7 mouse cellular contexts compared by ENCODE assay signal in genomic region chr2:27540515-27540836, GRCm38 (mm10). TPM values are rescaled to one million over a fixed set of nuclear protein-coding genes. Genes with fewer than 3 reads are reported as not detected.
DNase-seq lines count a peak whose midpoint lies in the region; ATAC-seq and TF ChIP-seq lines count a peak whose summit lies in the region.

No protein-coding gene starts in this region.

- no peaks in the 10 kb centered on the region for H3K27me3 ChIP-seq in spleen, adult 2 months (ENCODE audit: control insufficient read depth, insufficient read depth, low read length)
- no peaks in the 10 kb centered on the region for H3K27me3 ChIP-seq in forebrain, embryonic 12.5 days
- H3K27me3 ChIP-seq in liver, embryonic 12.5 days (replicated peaks) = no peaks in the 10 kb centered on the region
- H3K27me3 ChIP-seq in stomach, postnatal 0 days (ENCODE audit: control insufficient read depth, insufficient read depth, low read length) = no peaks in the 10 kb centered on the region

- TF ChIP-seq EP300 in stomach, postnatal 0 days (optimal IDR thresholded peaks at IDR 0.05) = no peak

- H3K4me1 ChIP-seq in spleen, adult 2 months (ENCODE audit: control insufficient read depth, insufficient read depth, insufficient read length) = peaks cover 3% of the 10 kb centered on the region; the same call in 1 of the 2 replicates
- peaks cover 20% of the 10 kb centered on the region for H3K4me1 ChIP-seq in forebrain, embryonic 12.5 days
- H3K4me1 ChIP-seq in liver, embryonic 12.5 days = peaks cover 22% of the 10 kb centered on the region
- H3K4me1 ChIP-seq in stomach, postnatal 0 days (replicated peaks; ENCODE audit: control insufficient read depth, insufficient read depth) = peaks cover 6% of the 10 kb centered on the region; the same call in 1 of the 2 replicates

- no peak for TF ChIP-seq POLR2A in spleen, adult 2 months (IDR thresholded peaks at IDR 0.05; ENCODE audit: low read depth, low read length)

- 18% methylated on average over 10 of the region's 10 CpGs for WGBS in spleen, adult 2 months
- WGBS in forebrain, embryonic 12.5 days = 32% methylated on average over 10 of the region's 10 CpGs
- 19% methylated on average over 10 of the region's 10 CpGs for WGBS in liver, embryonic 12.5 days (ENCODE audit: insufficient replicate concordance)
- WGBS in stomach, postnatal 0 days = 12% methylated on average over 10 of the region's 10 CpGs

- H3K4me2 ChIP-seq in forebrain, embryonic 12.5 days = peak overlapping the region; percentile 55
- peak overlapping the region; percentile 85 for H3K4me2 ChIP-seq in liver, embryonic 12.5 days
- H3K4me2 ChIP-seq in stomach, postnatal 0 days (replicated peaks; ENCODE audit: low read depth) = peak overlapping the region; percentile 62

- peak overlapping the region; percentile 73; the same call in 1 of the 2 replicates for H3K4me3 ChIP-seq in spleen, adult 2 months (ENCODE audit: extremely low read depth, insufficient read depth, insufficient read length)
- H3K4me3 ChIP-seq in forebrain, embryonic 12.5 days (replicated peaks) = peak overlapping the region; percentile 38
- peak overlapping the region; percentile 56 for H3K4me3 ChIP-seq in liver, embryonic 12.5 days
- H3K4me3 ChIP-seq in stomach, postnatal 0 days (ENCODE audit: low read depth, low read length) = peak overlapping the region; percentile 41

- peak overlapping the region; percentile 46 for H3K9ac ChIP-seq in forebrain, embryonic 12.5 days
- peak overlapping the region; percentile 67 for H3K9ac ChIP-seq in liver, embryonic 12.5 days
- peak overlapping the region; percentile 61 for H3K9ac ChIP-seq in stomach, postnatal 0 days (ENCODE audit: low read length)

- peak; percentile 34 for ATAC-seq in forebrain, embryonic 12.5 days (ENCODE audit: low FRiP score)
- ATAC-seq in liver, embryonic 12.5 days = peak; percentile 10; the same call in 1 of the 2 replicates
- ATAC-seq in stomach, postnatal 0 days (ENCODE audit: low FRiP score, low TSS enrichment) = peak; percentile 27

- H3K27ac ChIP-seq in spleen, adult 2 months (ENCODE audit: insufficient read depth, low read length) = peak overlapping the region; percentile 95
- H3K27ac ChIP-seq in forebrain, embryonic 12.5 days = peak overlapping the region; percentile 89
- peak overlapping the region; percentile 91 for H3K27ac ChIP-seq in liver, embryonic 12.5 days
- H3K27ac ChIP-seq in stomach, postnatal 0 days (replicated peaks) = peak overlapping the region; percentile 80

- peaks cover 4% of the 10 kb centered on the region for H3K36me3 ChIP-seq in spleen, adult 2 months (ENCODE audit: control insufficient read depth, insufficient read depth, low read length)
- peaks cover 14% of the 10 kb centered on the region for H3K36me3 ChIP-seq in forebrain, embryonic 12.5 days (replicated peaks)
- H3K36me3 ChIP-seq in liver, embryonic 12.5 days = peaks cover 31% of the 10 kb centered on the region
- peaks cover 4% of the 10 kb centered on the region for H3K36me3 ChIP-seq in stomach, postnatal 0 days (ENCODE audit: control insufficient read depth, insufficient read depth, low read length)

- H3K9me3 ChIP-seq in forebrain, embryonic 12.5 days = no peaks in the 10 kb centered on the region
- no peaks in the 10 kb centered on the region for H3K9me3 ChIP-seq in liver, embryonic 12.5 days (replicated peaks)
- H3K9me3 ChIP-seq in stomach, postnatal 0 days (ENCODE audit: control insufficient read depth, low read length) = no peaks in the 10 kb centered on the region

- no peak for DNase-seq in spleen, adult 2 months (ENCODE audit: low read depth in 1 of 2, low spot score in 2 of 2)
- no peak for DNase-seq in spleen, postnatal 4 days (ENCODE audit: low spot score in 2 of 2)
- DNase-seq in stomach, postnatal 0 days (ENCODE audit: low spot score) = no peak
- no peak for DNase-seq in spleen, adult 18-20 months
- DNase-seq in cerebellum, postnatal 4 days (ENCODE audit: low spot score in 2 of 2) = no peak

- TF ChIP-seq CTCF in spleen, adult 2 months (IDR thresholded peaks at IDR 0.05; ENCODE audit: extremely low read depth, insufficient read depth, insufficient read length, insufficient replicate concordance) = no peak
- TF ChIP-seq CTCF in stomach, postnatal 0 days (IDR thresholded peaks at IDR 0.05; ENCODE audit: low read depth) = no peak

RNA-seq across cellular contexts. Expression of gene Wdr5, which starts 25.5 kb away (rescaled TPM):
- 17.3 and 23.7 TPM in 2 replicates for polyA plus RNA-seq in spleen, adult 2 months (2012; rRNA removed)
- 65.3 and 68.3 TPM in 2 replicates for polyA plus RNA-seq in forebrain, embryonic 12.5 days (2016; fragmentation: Nextera tagmentation; extraction: Ambion mirVana)
- polyA plus RNA-seq in liver, embryonic 12.5 days (2016; fragmentation: Nextera tagmentation; extraction: Ambion mirVana) = 47.2 and 47.3 TPM in 2 replicates
- polyA plus RNA-seq in stomach, postnatal 0 days (2015; fragmentation: Nextera tagmentation; extraction: Ambion mirVana) = 19.3 and 19.7 TPM in 2 replicates

RNA-seq across cellular contexts. Expression of gene Brd3, which starts 33.0 kb away (rescaled TPM):
- 18.2 and 23.7 TPM in 2 replicates for polyA plus RNA-seq in spleen, adult 2 months (2012; rRNA removed)
- 140 and 155 TPM in 2 replicates for polyA plus RNA-seq in forebrain, embryonic 12.5 days (2016; fragmentation: Nextera tagmentation; extraction: Ambion mirVana)
- polyA plus RNA-seq in liver, embryonic 12.5 days (2016; fragmentation: Nextera tagmentation; extraction: Ambion mirVana) = 38.5 and 39.0 TPM in 2 replicates
- polyA plus RNA-seq in stomach, postnatal 0 days (2015; fragmentation: Nextera tagmentation; extraction: Ambion mirVana) = 41.0 and 48.3 TPM in 2 replicates
